Mouse (Mus musculus) heart, postnatal 0 days (tissue): ENCODE measurements around the gene Ptges2.

Source experiments
- CTCF ChIP-seq: IDR thresholded peaks from 2 replicates; pipeline ENCODE4 v1.5.1; 2016; ENCODE audit warnings: antibody characterized with exemption, control low read depth, low read depth
- EP300 ChIP-seq: IDR thresholded peaks from 2 replicates; pipeline ENCODE4 v1.6.1; 2016; ENCODE audit warnings: antibody characterized with exemption, low read depth

GRCm38 (mm10) chr2:32453641-32454303 is 58.1 kb downstream of the Ptges2 start:
- TF ChIP-seq CTCF: no peak
- TF ChIP-seq EP300: no peak
